Mouse (Mus musculus): ENCODE data around the gene Gcm1. TPM values are rescaled to one million over a fixed set of nuclear protein-coding genes. Genes with fewer than 3 reads are reported as not detected.

Gene Gcm1
- polyA plus RNA-seq, 1 experiment from 2014 or later, result not detected

Other genes starting within 250 kb of the Gcm1 start
- gene Elovl5, start 134.6 kb upstream of the Gcm1 start, polyA plus RNA-seq (2015; fragmentation: Nextera tagmentation; extraction: Ambion mirVana), result 65.2 and 69.6 TPM in 2 replicates
- gene Fbxo9, start 57.1 kb downstream of the Gcm1 start, polyA plus RNA-seq (2015; fragmentation: Nextera tagmentation; extraction: Ambion mirVana), result 39.6 and 39.7 TPM in 2 replicates
- 14.0 and 14.9 TPM in 2 replicates for gene Ick, start 57.3 kb downstream of the Gcm1 start, polyA plus RNA-seq (2015; fragmentation: Nextera tagmentation; extraction: Ambion mirVana)
- 62.7 and 72.4 TPM in 2 replicates for gene Gsta4, start 130.8 kb downstream of the Gcm1 start, polyA plus RNA-seq (2015; fragmentation: Nextera tagmentation; extraction: Ambion mirVana)
- gene Gsta1, start 178.7 kb downstream of the Gcm1 start, polyA plus RNA-seq (2015; fragmentation: Nextera tagmentation; extraction: Ambion mirVana), result not detected in 2 replicates
- gene Gm3776, start 205.2 kb downstream of the Gcm1 start, polyA plus RNA-seq (2015; fragmentation: Nextera tagmentation; extraction: Ambion mirVana), result not detected in 2 replicates
- gene Gm10639, start 238.0 kb downstream of the Gcm1 start, polyA plus RNA-seq (2015; fragmentation: Nextera tagmentation; extraction: Ambion mirVana), result not detected in 2 replicates